Mouse (Mus musculus) forebrain, postnatal 0 days (tissue): Measurements from ENCODE around the gene Mrps2. TPM values are rescaled to one million over a fixed set of nuclear protein-coding genes. Genes with fewer than 3 reads are reported as not detected.

Experiments
- ATAC-seq: fragments of 200-750 bp; cut with Nextera tagmentation; 2 replicates; pipeline ENCODE4 v1.8.0; 2017; ENCODE audit warnings: mild to moderate bottlenecking, moderate library complexity
- DNase-seq: peaks from one replicate; pipeline ENCODE4 v3.0.0-alpha.2; 2015
- H3K27ac ChIP-seq: fragments of 300-500 bp; sonication (generic); 2 replicates; pipeline ENCODE4 v1.5.1; 2014; ENCODE audit warnings: low read depth, mild to moderate bottlenecking, antibody characterized with exemption, low read length, moderate library complexity, mixed read lengths
- H3K27me3 ChIP-seq: fragments of 300-500 bp; sonication (generic); 2 replicates; pipeline ENCODE4 v1.6.1; 2014; ENCODE audit warnings: mild to moderate bottlenecking, low read length, mixed read lengths; ENCODE audit not compliant: insufficient read depth
- H3K36me3 ChIP-seq: fragments of 300-500 bp; sonication (generic); 2 replicates; pipeline ENCODE4 v1.6.1; 2014; ENCODE audit warnings: mild to moderate bottlenecking, moderate library complexity; ENCODE audit not compliant: insufficient read depth
- H3K4me1 ChIP-seq: fragments of 300-500 bp; sonication (generic); 2 replicates; pipeline ENCODE4 v1.6.1; 2014; ENCODE audit warnings: antibody characterized with exemption; ENCODE audit not compliant: insufficient read depth
- H3K4me2 ChIP-seq: fragments of 300-500 bp; sonication (generic); 2 replicates; pipeline ENCODE4 v1.6.1; 2014; ENCODE audit warnings: low read depth, mild to moderate bottlenecking, moderate library complexity
- H3K4me3 ChIP-seq: fragments of 300-500 bp; sonication (generic); 2 replicates; pipeline ENCODE4 v1.5.1; 2014; ENCODE audit warnings: low read depth, low read length, mixed read lengths
- H3K9ac ChIP-seq: fragments of 300-500 bp; sonication (generic); 2 replicates; pipeline ENCODE4 v1.6.1; 2014; ENCODE audit warnings: mild to moderate bottlenecking
- H3K9me3 ChIP-seq: fragments of 300-500 bp; sonication (generic); 2 replicates; pipeline ENCODE4 v1.6.1; 2016; ENCODE audit warnings: low read length
- CTCF ChIP-seq: sonication (generic); IDR thresholded peaks from 2 replicates; pipeline ENCODE4 v1.5.1; 2016; ENCODE audit warnings: antibody characterized with exemption, control low read depth, low read depth
- WGBS: fragments of 180-500 bp; shearing (Covaris S2); extraction: QIAGEN DNeasy Blood & Tissue Kit; methylation state at CpG from one replicate; pipeline ENCODE4 v1.1.7; 2014; 5-methylcytosine and 5-hydroxymethylcytosine counted together
- polyA plus RNA-seq: library from polyadenylated mRNA; unstranded; fragments of >200 nt; fragmentation: Nextera tagmentation; extraction: Ambion mirVana; gene quantifications from 2 replicates; pipeline ENCODE4 v1.2.1, GENCODE M21; 2015
- total RNA-seq: library from RNA; depleted of rRNA; stranded (reverse); fragments of >200 nt; gene quantifications from 2 replicates; pipeline ENCODE4 v1.2.3, GENCODE M21; 2014; rRNA removed

Mrps2 gene
- total RNA-seq (25.4 and 33.4 TPM in 2 replicates), polyA plus RNA-seq (39.8 and 42.6 TPM in 2 replicates)

- ATAC-seq, result peak; percentile 96
- H3K9me3 ChIP-seq, result peaks cover 4% of the 10 kb centered on the region; the same call in 1 of the 2 replicates
- no peaks in the 10 kb centered on the region for H3K27me3 ChIP-seq
- H3K4me3 ChIP-seq, result peak within 1 kb of the TSS; percentile 88
- peak; percentile 95 for TF ChIP-seq CTCF
- DNase-seq, result peak; percentile 92
- WGBS, result under 1% methylated on average over 49 of the region's 52 CpGs
- H3K36me3 ChIP-seq, result peaks cover 25% of the 10 kb centered on the region
- H3K9ac ChIP-seq, result peak within 1 kb of the TSS; percentile 92
- H3K27ac ChIP-seq, result 0 out of 2 replicates have a peak within 1 kb of the TSS, but pooled peaks have one; percentile 40
- H3K4me1 ChIP-seq, result peaks cover 5% of the 10 kb centered on the region; the same call in 1 of the 2 replicates
- peak within 1 kb of the TSS; percentile 78 for H3K4me2 ChIP-seq
Observed at GRCm38 (mm10) chr2:28467860-28468485, at the start of gene Mrps2. TSS of gene Mrps2 (plus strand) at chr2:28468066.

DNA sequence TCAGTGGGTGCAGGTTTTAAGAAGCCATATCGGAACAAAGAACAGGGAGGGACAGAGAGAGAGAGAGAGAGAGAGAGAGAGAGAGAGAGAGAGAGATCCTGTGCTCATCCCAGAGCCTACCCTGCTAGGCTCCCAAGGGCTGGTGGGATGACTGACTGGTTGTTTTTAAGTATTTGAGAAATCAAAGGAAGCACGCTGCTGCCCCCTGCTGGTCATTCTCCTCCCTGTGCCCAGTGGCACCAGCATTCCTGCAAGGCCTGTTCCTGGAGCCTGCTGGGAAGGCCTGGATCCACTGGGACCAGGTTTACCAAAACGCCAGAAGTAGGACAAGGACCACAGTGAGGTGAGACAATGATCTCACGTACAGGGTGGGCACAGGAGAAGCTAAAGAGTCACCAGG, 48.0 kb upstream of the Mrps2 start:
- DNase-seq, result peak; percentile 94
- no peaks in the 10 kb centered on the region for H3K27me3 ChIP-seq
- no peaks in the 10 kb centered on the region for H3K36me3 ChIP-seq
- H3K4me1 ChIP-seq, result peaks cover 1% of the 10 kb centered on the region; the same call in 1 of the 2 replicates
- no peak overlapping the region for H3K4me2 ChIP-seq
- WGBS, result 21% methylated on average over 4 of the region's 4 CpGs
- no peak overlapping the region for H3K9ac ChIP-seq
- H3K27ac ChIP-seq, result no peak overlapping the region
- no peak overlapping the region for H3K4me3 ChIP-seq
- no peaks in the 10 kb centered on the region for H3K9me3 ChIP-seq
- peak; percentile 97 for TF ChIP-seq CTCF
- peak; percentile 59 for ATAC-seq

DNA sequence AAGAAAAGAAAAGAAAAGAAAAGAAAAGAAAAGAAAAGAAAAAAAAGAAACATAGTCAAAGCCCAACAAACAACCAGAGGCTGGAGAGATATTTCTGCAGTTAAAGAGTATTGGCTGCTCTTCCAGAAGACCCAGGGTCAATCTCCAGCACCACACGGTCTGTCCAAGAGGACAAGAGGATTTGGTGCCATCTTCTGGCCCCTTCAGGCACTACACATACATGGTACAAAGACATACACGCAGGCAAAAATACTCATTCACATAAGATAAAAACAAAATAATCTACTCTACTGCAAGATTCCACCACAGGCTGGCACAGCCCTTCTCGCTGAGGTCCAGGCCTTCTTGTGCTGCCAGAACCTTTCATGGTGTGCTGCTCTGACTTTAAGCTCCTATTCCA, 44.7 kb upstream of the Mrps2 start:
- WGBS, result 25% methylated on average over 3 of the region's 3 CpGs

GRCm38 (mm10) chr2:28427226-28427625, 40.6 kb upstream of the Mrps2 start:
- H3K9me3 ChIP-seq, result no peaks in the 10 kb centered on the region
- DNase-seq (no peak), ATAC-seq (no peak)
- no peak overlapping the region for H3K4me3 ChIP-seq
- no peak for TF ChIP-seq CTCF
- no peaks in the 10 kb centered on the region for H3K36me3 ChIP-seq
- 84% methylated on average over 6 of the region's 6 CpGs for WGBS
- no peak overlapping the region for H3K4me2 ChIP-seq
- H3K9ac ChIP-seq, result no peak overlapping the region
- no peaks in the 10 kb centered on the region for H3K27me3 ChIP-seq
- no peak overlapping the region for H3K27ac ChIP-seq
- H3K4me1 ChIP-seq, result no peaks in the 10 kb centered on the region

More for the DNA sequence above, 44.7 kb upstream of the Mrps2 start:
- H3K36me3 ChIP-seq, result no peaks in the 10 kb centered on the region
- H3K27me3 ChIP-seq, result no peaks in the 10 kb centered on the region
- DNase-seq (peak; percentile 33), ATAC-seq (no peak)
- H3K9ac ChIP-seq, result no peak overlapping the region
- H3K9me3 ChIP-seq, result no peaks in the 10 kb centered on the region
- H3K4me2 ChIP-seq, result no peak overlapping the region
- H3K4me1 ChIP-seq, result no peaks in the 10 kb centered on the region
- no peak overlapping the region for H3K4me3 ChIP-seq
- H3K27ac ChIP-seq, result no peak overlapping the region
- peak; percentile 66 for TF ChIP-seq CTCF

DNA sequence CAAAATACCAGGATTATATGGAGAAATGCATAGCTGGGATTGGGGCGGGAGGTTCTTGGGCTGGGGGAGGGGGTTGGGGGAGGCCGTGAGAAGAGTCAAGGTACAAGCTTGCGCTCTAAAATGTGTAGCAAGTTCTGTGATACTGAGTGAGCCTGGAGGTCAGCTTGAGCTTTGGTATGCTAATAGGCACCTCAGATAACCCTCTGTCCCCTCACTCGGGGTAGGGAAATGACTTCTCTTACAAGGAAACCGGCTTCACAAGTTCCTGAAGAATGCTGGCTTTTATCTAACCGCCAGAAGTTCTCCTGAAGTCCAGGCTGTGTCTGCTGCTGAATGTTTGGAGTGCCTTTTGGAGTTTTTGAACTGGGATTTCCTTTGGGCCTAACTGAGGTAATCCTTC, 37.0 kb upstream of the Mrps2 start:
- Histone ChIP-seq H3K4me1 (no peaks in the 10 kb centered on the region), H3K4me2 (no peak overlapping the region), H3K36me3 (no peaks in the 10 kb centered on the region), H3K27me3 (no peaks in the 10 kb centered on the region), H3K9me3 (no peaks in the 10 kb centered on the region), H3K27ac (no peak overlapping the region), H3K4me3 (no peak overlapping the region), H3K9ac (no peak overlapping the region)
- TF ChIP-seq CTCF, result no peak
- ATAC-seq, result no peak
- no peak for DNase-seq
- WGBS, result 73% methylated on average over 6 of the region's 6 CpGs

- 24% methylated on average over 1 of the region's 1 CpGs for WGBS
- H3K27ac ChIP-seq, result no peak overlapping the region
- no peak for DNase-seq
Observed at GRCm38 (mm10) chr2:28432811-28433210, 35.1 kb upstream of the Mrps2 start.

GRCm38 (mm10) chr2:28433512-28433911, 34.4 kb upstream of the Mrps2 start:
- H3K36me3 ChIP-seq, result no peaks in the 10 kb centered on the region
- no peaks in the 10 kb centered on the region for H3K27me3 ChIP-seq
- ATAC-seq, result no peak
- DNase-seq, result no peak
- no peaks in the 10 kb centered on the region for H3K4me1 ChIP-seq
- TF ChIP-seq CTCF, result no peak
- H3K4me2 ChIP-seq, result no peak overlapping the region
- no peak overlapping the region for H3K27ac ChIP-seq
- no peak overlapping the region for H3K4me3 ChIP-seq
- H3K9ac ChIP-seq, result no peak overlapping the region
- WGBS, result 10% methylated on average over 2 of the region's 2 CpGs
- H3K9me3 ChIP-seq, result no peaks in the 10 kb centered on the region

More at GRCm38 (mm10) chr2:28432811-28433210, 35.1 kb upstream of the Mrps2 start:
- H3K4me2 ChIP-seq, result no peak overlapping the region
- no peaks in the 10 kb centered on the region for H3K4me1 ChIP-seq
- H3K9ac ChIP-seq, result no peak overlapping the region
- no peaks in the 10 kb centered on the region for H3K36me3 ChIP-seq
- ATAC-seq, result no peak
- H3K4me3 ChIP-seq, result no peak overlapping the region
- no peaks in the 10 kb centered on the region for H3K27me3 ChIP-seq
- H3K9me3 ChIP-seq, result no peaks in the 10 kb centered on the region
- TF ChIP-seq CTCF, result no peak
